Mouse (Mus musculus) adipocyte (in vitro differentiated cells): ENCODE results near the gene Gm47996.
A peak's percentile ranks its signal among the peaks of the same experiment; 100 is the strongest.

ENCODE experiments used
- DNase-seq: peaks from one replicate; pipeline ENCODE4 v3.0.0-alpha.2; 2016; ENCODE audit warnings: low spot score

Gm47996 gene

GRCm38 (mm10) chr1:151250109-151250508 is 40.2 kb downstream of the Gm47996 start:
- DNase-seq: no peak

DNA sequence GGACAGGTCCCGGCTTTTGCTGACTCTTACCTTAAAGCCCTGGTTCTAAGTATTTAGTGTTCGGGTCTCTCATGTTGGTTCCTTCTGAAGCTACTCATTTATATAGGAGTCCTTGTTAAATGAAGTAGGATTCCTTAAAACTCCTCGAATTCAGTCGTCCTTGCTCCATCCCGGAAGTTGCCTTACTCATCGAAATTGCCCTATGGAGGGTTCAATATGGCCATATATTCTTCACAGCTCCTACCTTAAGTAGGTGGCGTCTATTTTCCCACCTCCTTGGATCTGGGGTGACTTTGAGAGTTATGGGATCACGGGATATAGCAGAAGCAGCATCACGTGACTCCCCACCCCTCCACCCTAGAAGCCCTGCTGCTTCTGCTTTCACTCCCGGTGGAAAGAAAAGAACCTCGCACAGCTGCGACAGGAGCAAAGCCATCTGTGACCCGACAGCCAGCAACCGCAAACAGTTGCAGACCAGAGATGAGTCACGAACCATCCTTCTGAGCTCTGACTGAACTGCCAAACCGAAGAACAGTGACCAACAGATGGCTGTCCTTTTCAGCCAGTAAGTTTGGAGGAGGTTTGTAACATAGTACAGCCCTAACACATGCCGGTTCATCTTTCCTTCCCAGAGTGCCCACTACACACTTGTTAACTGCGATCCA is 40.7 kb downstream of the Gm47996 start:
- peak; percentile 24 for DNase-seq

DNA sequence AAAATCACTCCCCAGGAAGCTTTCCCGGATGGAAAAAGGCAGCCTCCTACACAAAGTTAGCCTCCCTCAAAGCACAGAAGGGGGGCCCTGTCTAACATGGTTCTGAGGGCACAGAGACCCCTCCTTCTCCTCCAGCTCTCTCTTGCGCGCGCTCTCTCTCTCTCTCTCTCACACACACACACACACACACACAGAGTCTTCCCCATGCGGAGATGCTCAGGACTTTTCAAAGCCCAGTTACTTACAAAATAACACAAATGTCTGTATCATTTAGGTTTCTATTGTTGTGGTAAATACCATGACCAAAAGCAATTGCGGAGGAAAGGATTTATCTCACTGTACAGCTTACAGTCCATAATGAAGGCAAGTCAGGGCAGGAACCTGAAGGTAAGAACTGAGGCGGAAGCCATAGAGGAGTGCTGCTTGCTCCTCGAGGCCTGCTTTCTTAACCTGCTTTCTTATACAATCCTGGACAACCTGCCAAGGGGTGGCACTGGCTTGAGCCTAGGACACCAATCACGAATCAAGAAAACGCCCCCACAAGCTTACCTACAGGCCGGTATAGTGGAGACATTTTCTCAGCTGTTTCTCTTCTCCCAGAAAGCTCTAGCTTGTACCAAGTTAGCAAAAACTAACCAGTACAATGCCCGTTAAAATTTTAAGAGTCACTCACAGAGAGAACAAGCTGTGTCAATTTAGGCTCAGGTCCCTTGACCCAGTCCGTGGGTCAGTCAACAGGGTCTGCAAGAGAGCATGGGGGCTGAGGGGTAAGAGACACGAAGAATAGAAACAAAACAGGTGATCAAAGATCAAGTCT is 41.5 kb downstream of the Gm47996 start:
- DNase-seq: no peak

- no peak for DNase-seq
Observed at GRCm38 (mm10) chr1:151255422-151255821, 45.5 kb downstream of the Gm47996 start.

DNA sequence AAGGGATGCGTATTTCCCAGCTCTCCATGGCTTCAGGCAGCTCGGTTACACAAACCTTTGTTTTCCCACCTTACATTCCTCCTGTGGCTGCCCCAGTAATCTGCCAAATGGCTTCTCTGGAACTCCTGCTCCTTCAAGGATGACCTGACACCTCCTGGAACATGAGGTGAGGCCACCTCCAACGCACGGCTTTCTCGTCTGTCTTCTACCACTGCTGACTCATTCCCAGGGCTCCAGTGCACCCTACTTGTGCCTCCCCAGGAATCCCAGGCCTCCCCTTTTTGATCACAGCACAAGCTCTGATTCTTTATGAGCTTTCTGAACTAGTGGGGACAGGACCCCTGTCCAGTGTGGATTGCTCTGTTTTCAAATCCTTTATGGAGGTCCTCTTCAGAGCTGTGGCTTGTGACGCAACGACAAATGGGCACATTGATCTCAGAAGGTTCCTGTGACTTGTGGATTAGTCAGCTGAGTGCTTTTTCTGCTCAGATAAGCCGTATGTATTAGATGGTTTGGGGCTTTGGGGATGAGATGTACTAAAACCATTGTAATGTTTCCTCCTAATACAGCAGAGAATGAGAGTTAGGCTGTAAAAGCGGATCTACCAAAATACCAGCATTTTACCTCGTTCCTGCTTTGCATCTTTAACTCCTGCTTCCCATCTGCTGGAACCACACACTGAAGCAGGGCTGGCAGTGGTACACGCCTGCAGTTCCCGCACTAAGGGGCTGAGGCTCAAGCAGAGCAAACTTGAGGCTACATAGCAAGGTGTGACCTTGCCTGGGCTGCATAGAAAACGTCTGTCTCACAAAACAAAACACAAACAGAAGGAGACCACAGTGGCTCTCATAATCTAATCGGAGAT is 48.4 kb downstream of the Gm47996 start:
- DNase-seq: no peak

- DNase-seq: no peak
Observed at GRCm38 (mm10) chr1:151259061-151259460, 49.1 kb downstream of the Gm47996 start.
